Mouse (Mus musculus) megakaryocyte progenitor cell, adult 5-6 weeks (primary cell): ENCODE data around the gene Prdm2. TPM values are rescaled to one million over a fixed set of nuclear protein-coding genes. Genes with fewer than 3 reads are reported as not detected.

ENCODE experiments used
- ATAC-seq: replicated peaks from 2 replicates; pipeline ENCODE4 v1.8.0; 2016; ENCODE audit warnings: mild to moderate bottlenecking, moderate TSS enrichment, inconsistent platforms; ENCODE audit not compliant: poor library complexity
- total RNA-seq, 2 experiments: library from RNA; stranded (forward) in 1 of 2; stranded (reverse) in 1 of 2; fragments of 157-497, 149-512 nt in 1 of 2; fragments of 200-1000 nt in 1 of 2; gene quantifications; 2 replicates each; pipeline versions ENCODE4 v1.2.3 to v1.2.4; 2015 to 2017

Prdm2 gene
- total RNA-seq, 2 experiments from 2014 or later: 9.5 to 16.1 TPM

DNA sequence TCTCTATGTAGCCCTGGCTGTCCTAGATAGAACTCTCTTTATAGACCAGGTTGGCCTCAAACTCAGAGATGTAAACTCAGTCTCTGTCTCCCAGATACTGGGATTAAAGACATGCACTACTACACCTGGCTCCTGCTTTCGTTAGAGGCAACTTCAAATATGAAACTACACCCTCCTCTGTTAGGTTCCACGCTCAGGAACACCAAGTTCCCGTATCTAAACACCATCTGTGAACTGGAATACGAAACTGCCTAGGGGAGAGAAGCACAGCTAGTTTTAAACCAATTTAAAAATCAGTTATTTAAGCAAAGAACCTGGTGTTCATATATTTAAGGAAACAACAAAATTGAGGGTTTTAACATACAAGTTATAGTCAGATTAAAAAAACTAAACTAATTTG lies 56.9 kb downstream of the Prdm2 start:
- 0 out of 2 replicates have a peak, but pooled peaks have one; percentile 12 for ATAC-seq

DNA sequence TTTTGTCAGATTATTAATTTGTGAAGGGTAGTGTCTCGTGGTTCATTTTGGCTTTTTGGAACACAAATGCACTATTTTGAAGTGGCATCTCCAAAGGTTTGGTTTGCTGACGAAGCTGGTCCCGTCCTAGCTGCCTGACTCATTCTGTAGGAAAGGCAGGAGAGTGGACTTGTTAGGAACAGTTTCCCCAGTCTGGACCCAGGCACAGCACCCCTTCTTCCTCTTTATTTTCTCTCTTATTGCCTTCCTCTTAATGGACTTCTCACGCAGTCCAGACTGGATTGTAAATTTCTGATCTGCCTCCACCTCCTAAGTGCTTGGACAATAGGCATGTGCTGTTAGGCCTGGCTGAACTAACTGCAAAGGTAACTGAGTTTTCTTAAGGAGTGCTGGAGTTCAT lies 57.8 kb downstream of the Prdm2 start:
- peak; percentile 42; the same call in 1 of the 2 replicates for ATAC-seq

DNA sequence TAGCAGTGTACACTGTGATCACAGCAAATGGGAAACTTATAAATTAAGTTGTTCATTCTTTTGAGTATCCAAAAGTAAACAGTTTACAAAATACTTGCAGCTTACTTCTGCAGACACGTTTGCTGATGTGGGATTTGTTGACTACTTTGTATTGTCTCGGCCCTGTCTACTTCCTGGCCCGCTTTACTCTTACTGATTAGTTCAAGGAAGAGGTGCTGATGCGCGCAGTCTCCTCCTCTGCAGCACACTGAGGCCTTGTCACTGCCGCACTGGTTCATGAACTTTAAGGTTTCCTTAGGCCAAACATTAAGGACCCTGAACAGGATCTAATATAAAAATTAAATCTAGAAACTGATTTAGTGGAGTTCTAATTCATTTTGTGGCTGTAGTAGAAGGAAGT lies 58.2 kb downstream of the Prdm2 start:
- ATAC-seq: no peak

DNA sequence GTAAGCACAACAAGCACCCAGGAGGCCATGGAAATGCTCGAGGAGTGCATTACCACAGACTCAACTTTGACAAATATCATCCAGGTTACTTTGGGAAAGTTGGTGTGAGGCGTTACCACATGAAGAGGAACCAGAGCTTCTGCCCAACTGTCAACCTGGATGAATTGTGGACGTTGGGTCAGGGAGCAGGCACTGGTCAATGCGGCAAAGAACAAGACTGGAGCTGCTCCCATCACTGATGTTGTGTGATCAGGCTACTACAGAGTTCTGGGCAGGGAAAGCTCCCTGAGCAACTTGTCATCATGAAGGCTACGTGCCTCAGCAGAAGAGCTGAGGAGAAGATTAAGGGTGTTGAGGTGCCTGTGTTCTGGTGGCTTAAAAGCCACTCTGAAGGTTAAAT lies 60.2 kb downstream of the Prdm2 start:
- no peak for ATAC-seq

- peak; percentile 69 for ATAC-seq
Measured at GRCm38 (mm10) chr4:143151267-143151666, 61.5 kb downstream of the Prdm2 start.

DNA sequence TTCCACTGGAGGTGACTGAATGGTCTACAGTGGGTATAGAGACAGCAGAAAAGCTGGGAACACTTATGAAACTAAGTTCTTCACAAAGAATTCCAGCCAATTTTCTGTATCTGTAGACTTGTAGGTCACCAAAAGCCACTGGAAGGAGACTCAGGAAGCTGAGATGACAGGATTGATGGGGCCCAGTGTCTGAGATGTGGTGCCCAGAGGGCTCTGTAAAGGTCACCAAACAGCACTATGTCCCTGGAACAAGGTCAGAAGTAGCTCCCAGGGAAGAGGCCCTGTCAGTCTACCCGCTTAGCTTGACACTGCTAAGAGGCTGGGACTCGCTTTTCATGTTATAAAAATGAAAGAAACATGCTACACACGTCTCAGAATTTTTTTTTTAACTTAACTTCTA lies 65.1 kb downstream of the Prdm2 start:
- ATAC-seq: no peak

- ATAC-seq: peak; percentile 48
Measured at GRCm38 (mm10) chr4:143143615-143144014, 69.2 kb downstream of the Prdm2 start.

DNA sequence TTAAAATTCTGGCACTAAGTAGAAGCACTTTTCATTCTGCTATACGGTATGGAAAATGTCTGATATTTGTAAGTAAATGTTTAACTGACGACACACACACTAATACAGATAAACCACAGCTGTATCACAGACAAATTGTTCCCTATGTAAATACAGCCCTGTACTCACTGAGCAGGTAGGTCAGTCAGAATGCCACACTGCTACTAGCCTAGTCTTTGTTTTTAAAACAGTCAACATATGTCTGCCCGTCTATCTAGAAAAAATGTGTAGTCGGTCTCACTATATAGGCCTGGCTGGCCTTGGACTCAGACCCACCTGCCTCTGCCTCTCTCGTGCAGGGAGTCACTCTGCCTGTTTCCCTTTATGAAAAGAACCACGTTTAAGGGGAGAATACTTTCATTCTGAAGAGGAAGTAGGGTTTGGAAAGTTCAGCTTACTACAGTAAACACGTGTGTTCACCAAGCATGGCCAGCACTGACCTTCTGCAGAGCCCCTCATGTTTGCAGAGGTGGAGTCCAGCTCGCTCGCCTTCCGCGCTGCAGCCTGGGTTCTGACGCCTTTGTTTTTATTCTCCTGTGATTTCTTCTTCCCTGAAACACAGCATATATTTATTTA lies 71.0 kb downstream of the Prdm2 start:
- ATAC-seq: peak; percentile 80

GRCm38 (mm10) chr4:143140940-143141339 lies 71.9 kb downstream of the Prdm2 start:
- no peak for ATAC-seq

- ATAC-seq: no peak
Measured at GRCm38 (mm10) chr4:143132433-143132832, 80.4 kb downstream of the Prdm2 start.

GRCm38 (mm10) chr4:143130441-143130840 lies 82.4 kb downstream of the Prdm2 start:
- no peak for ATAC-seq

GRCm38 (mm10) chr4:143129261-143129760 lies 83.5 kb downstream of the Prdm2 start:
- no peak for ATAC-seq

DNA sequence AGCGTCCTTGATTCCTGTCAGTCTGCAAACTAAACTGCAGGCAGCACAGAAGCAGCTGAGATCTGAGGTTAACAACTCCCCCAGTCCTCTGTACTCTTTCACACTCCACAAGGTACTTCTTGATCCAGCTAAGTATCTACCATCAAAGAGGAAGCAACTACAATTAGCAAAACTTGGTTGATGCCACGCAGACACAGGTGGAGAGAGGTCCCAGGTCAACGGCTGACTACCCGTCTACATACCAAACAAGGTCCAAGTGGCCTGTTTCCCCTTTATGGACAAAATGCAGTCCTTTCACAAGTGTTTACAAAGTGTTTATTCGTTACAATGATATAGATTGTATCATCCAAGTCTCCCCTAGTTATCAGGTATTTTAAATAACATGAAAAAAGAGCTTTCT lies 85.6 kb downstream of the Prdm2 start:
- ATAC-seq: no peak

DNA sequence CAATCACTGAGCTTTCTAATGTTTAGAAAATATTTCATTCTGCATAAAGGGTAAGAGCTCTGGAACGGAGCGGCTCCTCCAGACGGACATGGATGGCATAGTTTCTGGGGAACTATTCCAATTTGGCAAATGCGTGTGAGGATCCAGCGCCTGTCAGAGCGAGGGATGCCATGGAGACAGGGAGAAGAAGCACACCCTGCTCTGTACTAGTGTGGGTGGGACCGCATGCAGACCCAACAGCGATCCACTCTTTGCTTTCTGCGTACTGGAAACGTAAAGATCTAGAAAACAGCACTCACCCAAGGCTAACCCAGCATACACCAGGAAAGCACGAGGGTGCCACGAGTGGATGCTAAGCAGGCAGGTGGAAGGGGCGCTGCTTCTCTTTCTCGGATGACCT lies 86.3 kb downstream of the Prdm2 start:
- ATAC-seq: no peak

DNA sequence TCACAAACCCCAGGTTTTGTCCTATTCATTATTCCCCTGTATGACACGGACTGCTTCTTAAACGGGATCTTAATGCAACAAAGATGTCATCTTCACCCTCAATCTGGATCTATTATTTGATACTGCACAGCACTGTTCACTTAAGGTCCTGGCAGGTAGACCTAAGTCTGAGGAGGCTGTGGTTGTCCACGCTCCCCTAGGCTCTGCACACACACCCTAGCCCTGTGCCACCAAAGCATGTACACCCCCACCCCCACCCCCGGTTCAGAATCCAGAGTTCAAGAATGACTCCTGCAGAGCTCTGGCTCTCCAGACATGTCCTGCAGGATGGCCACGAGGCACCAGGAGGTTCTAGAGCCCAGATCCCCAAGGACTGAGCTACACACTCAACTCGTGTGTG lies 87.5 kb downstream of the Prdm2 start:
- no peak for ATAC-seq

- ATAC-seq: no peak
Measured at GRCm38 (mm10) chr4:143123043-143123442, 89.8 kb downstream of the Prdm2 start.

GRCm38 (mm10) chr4:143121174-143121573 lies 91.6 kb downstream of the Prdm2 start:
- ATAC-seq: no peak

- ATAC-seq: no peak
Measured at GRCm38 (mm10) chr4:143120008-143120407, 92.8 kb downstream of the Prdm2 start.

GRCm38 (mm10) chr4:143118843-143119242 lies 94.0 kb downstream of the Prdm2 start:
- peak; percentile 81 for ATAC-seq

GRCm38 (mm10) chr4:143115851-143116250 lies 96.9 kb downstream of the Prdm2 start:
- ATAC-seq: no peak

DNA sequence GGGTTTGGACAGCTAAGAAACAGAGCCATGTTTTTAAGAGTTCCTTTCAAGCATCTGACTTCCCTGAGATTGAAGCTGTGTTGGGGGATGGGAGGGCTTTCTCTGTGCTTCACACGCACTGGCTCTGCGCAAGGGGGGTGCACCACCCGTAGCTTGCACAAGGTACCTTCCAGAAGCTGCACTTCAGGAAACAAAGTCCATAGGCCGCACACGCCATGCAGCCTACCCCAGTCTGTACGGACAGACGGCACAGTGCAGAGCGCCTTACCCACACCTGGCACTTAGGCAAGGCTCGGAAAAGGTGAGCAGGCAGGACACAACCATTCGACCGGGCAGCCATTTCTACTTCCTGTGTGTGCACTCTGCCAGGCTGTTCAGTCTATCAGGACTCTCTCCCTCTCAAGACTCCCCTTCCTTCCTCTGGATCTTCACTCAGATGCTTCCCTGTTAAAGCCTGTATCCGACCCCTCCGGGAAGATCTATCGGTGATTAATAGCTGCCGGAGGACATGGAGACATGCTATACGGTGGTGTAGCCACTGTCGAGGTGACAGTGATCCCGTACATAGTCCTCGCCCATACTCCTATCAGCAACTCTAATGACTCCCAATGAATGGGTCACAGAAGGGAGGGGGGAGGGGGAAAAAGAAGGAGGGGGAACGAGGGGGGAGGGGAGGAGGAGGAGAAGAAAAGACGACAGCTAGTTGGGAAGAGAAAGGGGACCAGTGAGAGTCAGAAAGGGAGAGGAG lies 98.4 kb downstream of the Prdm2 start:
- ATAC-seq: no peak

- peak; percentile 75 for ATAC-seq
Measured at GRCm38 (mm10) chr4:143112985-143113384, 99.8 kb downstream of the Prdm2 start.
